Mouse (Mus musculus): ENCODE results near the gene Hes5. TPM values are rescaled to one million over a fixed set of nuclear protein-coding genes. Genes with fewer than 3 reads are reported as not detected.

Gene Hes5
- polyA plus RNA-seq, 1 experiment from 2014 or later = 159 TPM

DNA sequence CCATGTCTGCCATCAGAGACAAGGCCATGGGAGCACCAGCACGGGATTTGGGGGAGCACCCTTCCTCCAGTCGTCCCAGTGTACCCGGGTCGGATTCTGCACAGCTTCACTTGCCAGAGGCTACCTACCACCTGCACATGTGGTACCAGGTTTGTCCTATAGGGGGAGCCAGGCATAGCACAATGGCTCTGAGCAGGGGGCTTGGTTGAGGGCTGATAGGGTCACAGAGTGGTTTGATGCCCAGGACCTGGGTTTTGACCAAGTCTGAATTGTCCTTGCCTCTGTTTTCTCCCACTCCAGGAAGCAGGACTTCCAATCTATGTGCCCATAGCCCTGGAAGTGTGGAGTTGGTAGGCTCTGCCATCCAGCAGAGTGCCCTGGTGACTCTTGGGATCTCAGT lies 35.3 kb upstream of the Hes5 start:
- 51% methylated on average over 4 of the region's 4 CpGs for WGBS
- no peaks in the 10 kb centered on the region for H3K9me3 ChIP-seq (ENCODE audit: control insufficient read depth, low read length)
- no peak overlapping the region for H3K4me3 ChIP-seq (ENCODE audit: low read depth, low read length)

DNA sequence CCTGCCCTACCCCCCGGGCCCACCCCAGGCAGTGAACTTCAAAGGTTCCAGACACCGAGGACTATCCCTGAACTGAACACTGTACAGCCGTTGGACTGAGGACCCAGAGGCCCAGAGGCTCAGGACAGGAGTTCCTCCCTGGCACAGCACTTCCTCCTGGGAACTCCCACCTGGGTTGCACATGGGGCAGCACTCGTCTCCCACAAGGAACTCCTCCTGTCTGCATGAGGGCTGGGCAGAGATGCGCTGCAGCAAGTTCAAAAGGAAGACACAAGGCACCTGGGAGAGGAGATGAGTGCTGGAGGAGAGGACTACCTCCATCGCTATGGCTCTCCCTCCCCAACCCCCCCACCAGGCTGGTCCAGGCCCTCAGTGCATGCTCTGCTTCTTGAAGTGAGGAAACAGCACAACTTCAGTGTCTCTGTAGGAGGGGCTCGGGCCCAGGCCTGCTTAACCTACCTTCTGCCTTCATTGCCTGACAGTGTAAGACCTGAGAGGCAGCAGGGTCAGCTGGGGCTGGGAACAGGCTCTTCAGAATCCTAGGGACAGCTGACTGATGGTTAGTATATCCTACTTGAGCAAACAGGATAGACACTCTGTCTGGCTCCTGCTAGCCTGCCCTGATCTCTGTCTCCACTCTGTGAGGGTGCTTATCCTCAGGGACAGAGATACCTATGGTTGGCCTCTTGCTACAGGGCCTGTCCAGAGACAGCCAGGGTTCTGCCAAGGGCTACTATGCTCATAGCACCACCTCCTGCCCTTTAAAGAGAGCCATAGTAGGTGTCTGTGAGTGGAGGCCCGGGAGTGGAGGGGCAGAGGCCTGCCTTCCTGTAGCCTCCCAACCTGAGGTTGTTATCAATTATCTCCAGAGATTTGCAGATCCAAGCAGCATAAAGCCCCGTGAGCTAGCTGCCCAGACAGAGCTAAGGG lies 33.5 kb upstream of the Hes5 start:
- DNase-seq (ENCODE audit: low spot score) (no peak), ATAC-seq (ENCODE audit: low FRiP score) (no peak)
- Histone ChIP-seq H3K4me3 (ENCODE audit: low read depth, low read length) (no peak overlapping the region), H3K4me1 (replicated peaks; ENCODE audit: control insufficient read depth, insufficient read depth, low read length) (no peaks in the 10 kb centered on the region), H3K27ac (ENCODE audit: low read depth, low read length) (no peak overlapping the region), H3K9ac (ENCODE audit: low read depth, low read length) (peak overlapping the region; percentile 12; the same call in 1 of the 2 replicates), H3K4me2 (replicated peaks; ENCODE audit: low read depth, low read length) (no peak overlapping the region), H3K9me3 (ENCODE audit: control insufficient read depth, low read length) (no peaks in the 10 kb centered on the region), H3K27me3 (ENCODE audit: control insufficient read depth, insufficient read depth, low read length) (no peaks in the 10 kb centered on the region), H3K36me3 (ENCODE audit: control insufficient read depth, insufficient read depth, low read length) (no peaks in the 10 kb centered on the region)
- WGBS = 64% methylated on average over 9 of the region's 9 CpGs

More for the DNA sequence above, 35.3 kb upstream of the Hes5 start:
- Histone ChIP-seq H3K27me3 (ENCODE audit: control insufficient read depth, insufficient read depth, low read length) (no peaks in the 10 kb centered on the region), H3K36me3 (ENCODE audit: control insufficient read depth, insufficient read depth, low read length) (no peaks in the 10 kb centered on the region), H3K27ac (ENCODE audit: low read depth, low read length) (no peak overlapping the region), H3K4me2 (replicated peaks; ENCODE audit: low read depth, low read length) (no peak overlapping the region), H3K9ac (ENCODE audit: low read depth, low read length) (no peak overlapping the region), H3K4me1 (replicated peaks; ENCODE audit: control insufficient read depth, insufficient read depth, low read length) (no peaks in the 10 kb centered on the region)
- no peak for ATAC-seq (ENCODE audit: low FRiP score)
- DNase-seq (ENCODE audit: low spot score) = no peak

DNA sequence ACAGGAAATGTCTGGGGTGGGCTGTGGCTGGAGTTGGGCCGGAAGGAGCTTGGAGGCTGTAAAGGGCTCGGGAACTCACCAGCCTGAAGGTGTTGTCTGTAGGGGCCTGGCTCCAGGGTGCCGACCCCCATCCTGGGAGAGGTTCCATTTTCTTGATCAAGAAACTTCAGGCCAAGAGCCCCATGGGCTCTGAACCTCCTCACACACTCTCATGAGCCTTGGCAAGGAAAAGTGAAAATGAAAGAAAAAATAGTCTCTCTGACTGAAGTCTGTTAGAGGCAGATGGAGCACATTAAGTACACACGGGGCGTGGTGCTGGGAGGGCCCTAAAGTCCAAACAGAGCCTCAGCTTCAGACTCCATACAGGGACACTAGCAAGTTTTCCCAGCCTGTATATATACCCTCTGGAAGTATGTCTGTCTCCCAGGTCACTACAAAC lies 32.8 kb upstream of the Hes5 start:
- Histone ChIP-seq H3K4me2 (replicated peaks; ENCODE audit: low read depth, low read length) (no peak overlapping the region), H3K27me3 (ENCODE audit: control insufficient read depth, insufficient read depth, low read length) (no peaks in the 10 kb centered on the region), H3K9me3 (ENCODE audit: control insufficient read depth, low read length) (no peaks in the 10 kb centered on the region), H3K4me1 (replicated peaks; ENCODE audit: control insufficient read depth, insufficient read depth, low read length) (no peaks in the 10 kb centered on the region), H3K27ac (ENCODE audit: low read depth, low read length) (no peak overlapping the region), H3K4me3 (ENCODE audit: low read depth, low read length) (no peak overlapping the region), H3K9ac (ENCODE audit: low read depth, low read length) (no peak overlapping the region), H3K36me3 (ENCODE audit: control insufficient read depth, insufficient read depth, low read length) (no peaks in the 10 kb centered on the region)
- WGBS = 75% methylated on average over 5 of the region's 5 CpGs
- ATAC-seq (ENCODE audit: low FRiP score) (no peak), DNase-seq (ENCODE audit: low spot score) (no peak)

DNA sequence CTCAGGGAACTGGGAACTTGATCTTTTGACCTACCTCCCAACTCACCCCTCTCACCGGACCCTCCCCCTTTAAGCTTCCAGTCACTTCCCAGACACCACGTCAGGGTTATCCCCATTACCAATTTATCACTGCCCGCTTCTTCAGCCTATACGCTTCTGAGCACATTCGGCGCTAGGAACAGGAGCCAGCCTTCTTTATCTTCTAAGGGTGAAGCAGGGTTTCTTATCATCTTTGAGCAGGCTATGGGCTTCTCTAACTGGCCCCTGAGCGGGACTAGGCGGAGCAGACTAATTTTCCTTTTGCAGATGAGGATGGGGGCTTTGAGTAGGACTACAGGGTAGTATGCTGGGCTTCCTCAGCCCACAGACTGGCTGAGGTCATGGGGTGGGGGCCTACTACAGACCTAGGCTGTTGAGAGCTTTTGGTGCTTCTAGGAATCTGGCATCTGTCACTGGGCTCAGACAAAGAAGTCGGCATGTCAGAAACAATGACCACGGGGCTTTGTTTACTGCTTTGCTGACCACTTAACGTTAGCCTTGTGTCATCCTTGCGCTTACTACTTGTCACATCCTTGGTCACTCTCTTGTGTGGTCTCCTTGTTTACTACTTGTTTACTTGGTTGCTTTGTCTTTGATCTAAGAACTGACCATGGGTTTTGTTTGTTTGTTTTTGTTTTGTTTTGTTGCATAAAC lies 32.2 kb upstream of the Hes5 start, which contains the start of gene Tnfrsf14:
Tnfrsf14 (minus strand) TSS at position 169 of the 693 bp plus-strand sequence.
- no peak within 1 kb of the TSS for H3K4me3 ChIP-seq (ENCODE audit: low read depth, low read length)
- ATAC-seq (ENCODE audit: low FRiP score) = no peak
- no peaks in the 10 kb centered on the region for H3K27me3 ChIP-seq (ENCODE audit: control insufficient read depth, insufficient read depth, low read length)
- H3K4me2 ChIP-seq (replicated peaks; ENCODE audit: low read depth, low read length) = no peak within 1 kb of the TSS
- 46% methylated on average over 12 of the region's 12 CpGs for WGBS
- peak within 1 kb of the TSS; percentile 11; the same call in 1 of the 2 replicates for H3K27ac ChIP-seq (ENCODE audit: low read depth, low read length)
- no peaks in the 10 kb centered on the region for H3K4me1 ChIP-seq (replicated peaks; ENCODE audit: control insufficient read depth, insufficient read depth, low read length)
- H3K36me3 ChIP-seq (ENCODE audit: control insufficient read depth, insufficient read depth, low read length) = no peaks in the 10 kb centered on the region
- DNase-seq (ENCODE audit: low spot score) = no peak
- peak within 1 kb of the TSS; percentile 12; the same call in 1 of the 2 replicates for H3K9ac ChIP-seq (ENCODE audit: low read depth, low read length)
- H3K9me3 ChIP-seq (ENCODE audit: control insufficient read depth, low read length) = no peaks in the 10 kb centered on the region

DNA sequence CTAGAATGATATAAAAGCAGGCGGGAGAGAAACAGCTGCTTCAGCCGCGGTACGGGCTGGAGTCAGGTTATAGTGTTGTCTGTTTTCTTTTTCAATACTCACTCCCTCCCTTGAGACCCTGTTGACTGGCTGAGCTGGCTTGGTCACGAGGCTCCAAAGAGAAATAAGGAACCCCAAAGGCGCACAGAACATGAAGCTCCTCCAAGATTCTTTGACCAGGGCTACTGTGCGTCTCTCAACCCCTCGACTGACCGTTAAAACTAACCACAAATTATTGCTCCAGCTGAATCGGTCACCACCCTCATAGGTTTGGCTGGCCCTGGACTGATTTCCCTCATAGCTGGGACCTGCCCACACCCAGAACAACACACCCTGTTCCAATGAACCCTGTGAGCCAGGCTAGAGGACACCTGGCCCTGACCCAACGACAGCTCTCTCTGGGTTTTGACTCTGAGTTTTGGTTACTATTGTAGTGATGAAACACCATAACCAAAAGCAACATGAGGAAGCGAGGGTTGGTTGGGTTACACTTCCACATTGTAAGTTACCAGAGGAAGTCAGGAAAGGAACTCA lies 31.5 kb upstream of the Hes5 start:
- Histone ChIP-seq H3K4me1 (replicated peaks; ENCODE audit: control insufficient read depth, insufficient read depth, low read length) (no peaks in the 10 kb centered on the region), H3K27ac (ENCODE audit: low read depth, low read length) (peak overlapping the region; percentile 11; the same call in 1 of the 2 replicates), H3K4me2 (replicated peaks; ENCODE audit: low read depth, low read length) (no peak overlapping the region), H3K9ac (ENCODE audit: low read depth, low read length) (no peak overlapping the region), H3K36me3 (ENCODE audit: control insufficient read depth, insufficient read depth, low read length) (no peaks in the 10 kb centered on the region), H3K9me3 (ENCODE audit: control insufficient read depth, low read length) (no peaks in the 10 kb centered on the region), H3K27me3 (ENCODE audit: control insufficient read depth, insufficient read depth, low read length) (no peaks in the 10 kb centered on the region), H3K4me3 (ENCODE audit: low read depth, low read length) (no peak overlapping the region)
- no peak for DNase-seq (ENCODE audit: low spot score)
- ATAC-seq (ENCODE audit: low FRiP score) = no peak
- 81% methylated on average over 12 of the region's 12 CpGs for WGBS

DNA sequence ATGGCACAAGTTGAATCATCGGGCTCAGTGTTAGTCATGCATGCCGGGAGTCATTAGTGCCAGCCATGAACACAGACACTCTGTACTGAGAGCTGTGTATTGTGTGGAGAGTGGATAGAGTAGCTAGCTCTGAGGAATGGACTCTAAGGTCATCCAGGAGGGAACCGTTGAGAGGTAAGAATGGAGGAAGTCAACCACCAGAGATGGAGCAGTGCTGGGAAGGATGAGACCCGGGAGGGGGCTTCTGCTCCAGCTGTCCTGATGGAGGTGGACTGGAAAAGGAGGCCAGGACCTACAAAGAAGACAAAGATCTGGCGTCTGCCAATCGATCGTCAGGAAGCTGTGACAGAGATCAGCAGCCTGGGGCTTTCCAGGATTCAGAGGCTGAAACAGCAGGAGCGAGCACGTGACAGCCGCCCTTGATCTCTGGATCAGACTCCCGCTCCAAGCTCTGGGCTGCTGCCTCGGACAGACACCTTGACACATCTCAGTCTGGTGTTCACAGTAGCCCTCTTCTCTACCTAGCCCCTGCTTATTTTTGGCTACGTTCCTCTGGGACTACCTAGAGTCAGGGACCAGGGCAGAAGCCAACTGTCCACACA lies 27.3 kb upstream of the Hes5 start:
- WGBS = 58% methylated on average over 13 of the region's 13 CpGs
- Histone ChIP-seq H3K4me3 (ENCODE audit: low read depth, low read length) (no peak overlapping the region), H3K36me3 (ENCODE audit: control insufficient read depth, insufficient read depth, low read length) (no peaks in the 10 kb centered on the region), H3K27ac (ENCODE audit: low read depth, low read length) (no peak overlapping the region), H3K27me3 (ENCODE audit: control insufficient read depth, insufficient read depth, low read length) (no peaks in the 10 kb centered on the region), H3K9ac (ENCODE audit: low read depth, low read length) (no peak overlapping the region), H3K9me3 (ENCODE audit: control insufficient read depth, low read length) (no peaks in the 10 kb centered on the region), H3K4me2 (replicated peaks; ENCODE audit: low read depth, low read length) (no peak overlapping the region), H3K4me1 (replicated peaks; ENCODE audit: control insufficient read depth, insufficient read depth, low read length) (no peaks in the 10 kb centered on the region)
- DNase-seq (ENCODE audit: low spot score) (no peak), ATAC-seq (ENCODE audit: low FRiP score) (no peak)

DNA sequence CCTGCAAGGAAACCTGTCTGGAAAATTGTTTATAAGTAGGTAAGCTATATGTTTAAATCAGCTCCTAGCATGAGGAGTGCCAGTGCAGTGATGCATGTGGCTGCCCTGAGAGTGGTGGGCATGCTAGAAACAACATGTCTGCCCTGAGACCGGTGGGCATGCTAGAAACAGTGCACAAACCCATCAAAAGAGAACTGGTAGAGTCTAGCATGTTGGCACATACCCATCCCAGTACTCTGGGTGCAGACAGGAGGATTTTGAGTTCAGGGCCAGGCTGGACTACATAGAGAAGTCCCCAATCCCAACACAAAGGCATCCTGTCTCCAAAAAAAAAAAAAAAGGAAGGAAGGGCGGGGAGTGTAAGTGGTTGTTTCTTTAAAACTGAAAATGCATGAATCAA lies 25.9 kb upstream of the Hes5 start:
- ATAC-seq (ENCODE audit: low FRiP score) = no peak
- Histone ChIP-seq H3K4me3 (ENCODE audit: low read depth, low read length) (no peak overlapping the region), H3K27ac (ENCODE audit: low read depth, low read length) (no peak overlapping the region), H3K36me3 (ENCODE audit: control insufficient read depth, insufficient read depth, low read length) (no peaks in the 10 kb centered on the region), H3K27me3 (ENCODE audit: control insufficient read depth, insufficient read depth, low read length) (no peaks in the 10 kb centered on the region), H3K9me3 (ENCODE audit: control insufficient read depth, low read length) (no peaks in the 10 kb centered on the region), H3K9ac (ENCODE audit: low read depth, low read length) (no peak overlapping the region), H3K4me1 (replicated peaks; ENCODE audit: control insufficient read depth, insufficient read depth, low read length) (no peaks in the 10 kb centered on the region), H3K4me2 (replicated peaks; ENCODE audit: low read depth, low read length) (no peak overlapping the region)
- DNase-seq (ENCODE audit: low spot score) = no peak
- 98% methylated on average over 2 of the region's 2 CpGs for WGBS

DNA sequence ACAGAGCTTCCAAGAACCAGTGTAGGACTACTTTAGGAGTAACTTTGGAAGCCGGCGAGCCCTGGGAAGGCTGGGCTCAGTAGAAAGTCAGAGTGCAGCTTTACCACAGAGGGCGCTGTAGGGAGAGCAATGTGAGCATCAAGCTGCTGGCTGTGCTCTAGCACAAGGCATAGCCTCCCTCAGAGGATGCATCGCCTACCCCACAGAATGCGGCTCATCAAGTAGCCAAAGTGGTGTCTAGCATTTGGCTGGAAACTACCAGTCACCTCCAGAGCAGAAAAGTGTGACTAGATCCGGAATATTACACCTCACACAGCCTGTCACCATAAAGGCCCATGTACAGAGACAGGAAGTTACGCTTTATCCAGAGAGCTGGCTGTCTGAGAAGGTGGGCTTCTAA lies 24.9 kb upstream of the Hes5 start:
- no peak overlapping the region for H3K9ac ChIP-seq (ENCODE audit: low read depth, low read length)
- DNase-seq (ENCODE audit: low spot score) (no peak), ATAC-seq (ENCODE audit: low FRiP score) (no peak)
- no peak overlapping the region for H3K27ac ChIP-seq (ENCODE audit: low read depth, low read length)
- H3K4me2 ChIP-seq (replicated peaks; ENCODE audit: low read depth, low read length) = no peak overlapping the region
- H3K9me3 ChIP-seq (ENCODE audit: control insufficient read depth, low read length) = no peaks in the 10 kb centered on the region
- 79% methylated on average over 7 of the region's 7 CpGs for WGBS
- H3K4me1 ChIP-seq (replicated peaks; ENCODE audit: control insufficient read depth, insufficient read depth, low read length) = no peaks in the 10 kb centered on the region
- H3K36me3 ChIP-seq (ENCODE audit: control insufficient read depth, insufficient read depth, low read length) = no peaks in the 10 kb centered on the region
- H3K4me3 ChIP-seq (ENCODE audit: low read depth, low read length) = no peak overlapping the region
- no peaks in the 10 kb centered on the region for H3K27me3 ChIP-seq (ENCODE audit: control insufficient read depth, insufficient read depth, low read length)

Data from hindbrain, embryonic 11.5 days (tissue).